Mouse (Mus musculus) 416B (cell line): ENCODE results near the gene Smad3.

Source experiments
- DNase-seq: peaks from one replicate; pipeline ENCODE4 v3.0.0; 2011; ENCODE audit warnings: low read depth

Gene Smad3

DNA sequence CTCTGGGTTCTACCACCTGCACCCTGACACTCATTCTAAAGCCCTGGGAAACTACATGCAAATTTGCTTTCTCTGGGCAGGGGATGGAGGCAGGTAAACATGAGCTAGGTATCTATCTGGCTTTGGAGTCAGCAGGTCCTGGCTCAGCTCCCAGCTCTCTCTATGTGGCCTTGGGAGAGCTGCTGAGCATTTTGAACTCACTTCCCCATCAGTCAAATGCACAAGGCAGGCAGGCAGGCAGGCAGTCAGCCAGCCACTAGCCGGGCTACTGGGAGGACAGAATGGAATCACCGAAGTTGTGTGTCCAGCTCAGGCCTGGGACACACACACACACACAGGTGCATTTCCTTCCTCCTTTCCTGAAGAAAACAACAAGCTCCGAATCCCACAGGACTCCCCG lies 58.6 kb downstream of the Smad3 start:
- no peak for DNase-seq

DNA sequence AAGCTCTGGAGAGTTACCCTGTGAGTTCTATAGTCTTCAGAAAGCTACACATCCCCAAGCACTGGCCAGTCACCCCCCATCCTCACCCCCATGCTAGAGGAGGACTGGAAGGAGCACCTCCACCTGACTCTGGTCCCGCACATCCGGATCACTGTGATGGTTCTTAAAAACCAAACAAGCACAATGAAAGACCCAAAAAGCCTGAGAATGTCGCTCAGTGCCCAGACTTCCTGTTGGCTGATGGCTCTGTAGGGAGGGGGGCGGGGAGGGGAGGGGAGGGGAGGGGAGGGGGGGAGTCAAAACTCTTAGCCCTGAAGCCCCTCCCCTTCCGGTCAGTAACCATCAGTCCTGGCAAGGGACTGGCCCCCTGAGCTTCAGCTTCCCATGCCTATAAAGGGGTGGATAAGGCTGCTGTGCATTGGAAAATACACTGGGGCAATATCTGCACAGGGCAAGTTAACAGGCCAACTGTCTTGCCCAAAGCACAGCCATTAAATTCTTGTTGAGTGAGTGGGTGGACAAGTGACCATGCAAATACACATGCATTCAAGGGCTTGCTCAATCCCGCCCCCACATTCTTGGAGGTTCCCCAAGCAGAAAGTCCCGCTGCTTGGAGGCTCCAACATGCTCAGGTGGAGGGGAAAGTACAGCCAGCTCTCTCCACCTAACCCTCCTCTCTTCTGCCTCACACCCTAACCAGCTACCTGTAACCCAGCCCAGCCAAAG lies 59.3 kb downstream of the Smad3 start:
- no peak for DNase-seq

DNA sequence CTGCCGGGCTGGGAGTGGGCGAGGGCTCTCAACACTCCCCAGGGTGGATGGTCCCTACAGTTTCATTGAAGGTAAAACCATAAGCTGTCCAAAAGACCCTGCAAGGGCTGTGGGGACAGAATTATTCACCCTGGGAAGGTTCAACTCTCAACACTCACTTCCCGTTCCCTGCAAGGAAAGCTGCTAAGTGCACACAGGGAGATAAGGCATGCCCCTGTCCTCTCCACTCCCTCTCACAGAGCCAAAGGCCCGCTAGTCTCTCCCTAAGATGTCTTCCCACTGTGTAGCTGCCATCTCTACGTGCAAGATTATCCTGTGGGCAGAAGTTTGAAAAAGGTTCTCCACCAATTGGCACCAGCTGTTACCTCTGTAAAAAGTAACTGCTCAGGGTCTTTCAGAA lies 60.2 kb downstream of the Smad3 start:
- no peak for DNase-seq

DNA sequence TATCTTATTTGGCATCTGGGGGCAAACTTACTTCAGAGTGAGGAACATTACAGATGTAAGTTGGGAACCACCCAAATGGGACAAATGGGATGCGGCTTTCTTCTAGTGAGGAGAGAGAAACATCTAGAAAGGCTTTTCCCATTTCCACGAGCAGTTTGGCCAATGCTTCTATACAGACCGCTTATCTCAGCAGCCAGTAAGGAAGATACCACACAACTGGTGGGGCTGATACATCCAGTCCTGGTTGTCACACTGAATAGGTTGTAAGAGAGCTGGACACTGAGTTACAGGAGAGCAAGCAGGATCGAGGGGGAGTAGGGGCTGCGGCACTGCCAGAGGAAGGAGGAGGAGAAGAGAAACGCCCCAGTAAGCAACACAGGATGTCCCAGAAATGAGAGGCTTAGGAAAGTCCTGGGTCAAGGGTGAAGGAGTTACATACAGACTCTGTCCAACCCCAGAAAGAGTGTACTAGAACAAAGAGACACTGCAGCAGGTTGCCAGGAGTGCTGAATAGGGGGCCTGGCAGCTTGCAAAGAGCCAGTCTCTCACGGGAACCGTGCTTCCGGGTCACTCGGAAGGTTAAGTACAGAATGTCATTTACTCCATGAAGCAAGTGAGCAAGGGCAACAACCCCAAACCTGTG lies 61.2 kb downstream of the Smad3 start:
- DNase-seq = no peak

DNA sequence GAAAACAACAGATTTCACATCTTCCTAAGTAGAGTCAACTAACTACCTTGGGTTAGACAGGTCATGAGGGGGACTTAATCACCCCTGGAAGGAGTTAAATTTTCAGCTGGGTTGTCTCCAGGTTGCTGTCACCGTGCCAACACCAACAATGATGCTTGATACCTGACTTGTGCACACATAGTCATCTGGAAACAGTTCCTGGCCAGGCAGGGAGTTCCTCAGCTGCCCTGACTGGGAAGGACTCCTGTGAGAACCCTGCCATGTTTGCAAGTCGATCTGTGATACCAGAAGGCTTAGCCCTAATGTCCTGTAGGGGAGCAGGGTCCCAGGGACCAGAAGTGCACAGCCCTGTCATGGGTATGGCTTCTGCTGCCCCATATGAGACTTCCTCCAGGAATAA lies 65.8 kb downstream of the Smad3 start:
- no peak for DNase-seq

DNA sequence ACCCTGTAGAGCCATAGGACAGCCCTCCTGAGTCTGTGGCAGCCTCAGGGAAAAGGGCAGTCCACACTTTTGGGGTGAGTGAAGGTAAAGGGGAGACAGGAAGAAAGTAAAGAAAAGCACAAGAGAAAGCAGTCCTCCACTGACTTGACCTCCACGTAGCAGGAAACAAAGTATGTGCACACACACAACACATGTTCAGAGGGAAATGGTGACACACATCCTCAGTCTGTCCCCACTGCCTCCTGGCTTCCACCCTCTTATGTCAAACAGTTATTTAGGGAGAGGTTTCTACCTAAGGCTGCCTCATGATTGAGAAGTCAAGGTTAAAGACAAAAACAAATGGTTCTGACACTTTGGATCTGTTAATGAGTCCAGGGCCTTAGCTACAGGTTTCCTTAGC lies 67.3 kb downstream of the Smad3 start:
- DNase-seq = peak; percentile 87

DNA sequence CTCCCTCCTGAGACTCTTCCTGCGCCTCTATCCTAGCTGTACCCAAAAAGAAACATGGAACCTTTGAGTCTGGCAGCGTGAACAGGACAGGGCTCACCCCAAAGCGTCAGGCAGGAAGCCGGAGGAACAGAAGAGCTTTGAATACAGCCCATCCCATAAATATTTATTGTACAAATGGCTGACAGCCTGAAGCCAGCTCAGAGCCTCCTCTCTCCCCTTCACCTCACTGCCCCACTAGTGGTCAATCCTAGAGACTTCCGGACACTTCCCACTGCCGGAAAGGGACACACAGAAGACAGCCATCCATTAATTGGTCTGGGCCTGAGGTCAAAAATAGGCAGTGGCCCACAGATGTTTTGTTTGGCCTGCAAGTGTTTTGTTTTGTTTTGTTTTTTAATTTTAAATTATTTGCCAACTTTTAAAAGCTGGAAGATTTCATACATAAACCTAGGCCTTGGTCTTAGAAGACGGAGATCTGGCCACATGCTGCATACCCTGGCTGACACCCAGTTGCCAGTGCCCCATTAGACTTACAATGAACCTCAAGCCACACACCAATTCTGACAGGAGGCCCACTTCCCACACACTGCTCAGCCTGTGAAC lies 70.3 kb downstream of the Smad3 start:
- no peak for DNase-seq

DNA sequence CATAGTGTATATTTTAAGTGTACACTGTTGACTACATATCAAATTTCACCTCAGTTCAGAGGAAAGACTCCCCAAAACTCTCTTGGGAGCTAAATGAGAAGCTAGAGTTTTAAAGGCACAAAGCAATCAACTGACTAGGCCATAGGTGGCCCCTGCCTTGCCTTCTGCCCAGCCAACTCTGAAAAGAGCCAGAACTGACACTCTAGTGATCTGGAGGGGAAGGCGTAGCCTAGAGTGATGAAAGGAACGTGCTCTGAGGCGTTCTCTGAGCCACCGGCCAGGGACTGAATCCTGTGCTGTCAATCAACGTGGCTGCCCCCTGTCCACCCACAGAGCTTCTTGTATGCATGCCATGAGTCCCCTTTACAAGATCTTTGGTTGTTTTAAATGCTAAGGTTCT lies 72.4 kb downstream of the Smad3 start:
- no peak for DNase-seq

DNA sequence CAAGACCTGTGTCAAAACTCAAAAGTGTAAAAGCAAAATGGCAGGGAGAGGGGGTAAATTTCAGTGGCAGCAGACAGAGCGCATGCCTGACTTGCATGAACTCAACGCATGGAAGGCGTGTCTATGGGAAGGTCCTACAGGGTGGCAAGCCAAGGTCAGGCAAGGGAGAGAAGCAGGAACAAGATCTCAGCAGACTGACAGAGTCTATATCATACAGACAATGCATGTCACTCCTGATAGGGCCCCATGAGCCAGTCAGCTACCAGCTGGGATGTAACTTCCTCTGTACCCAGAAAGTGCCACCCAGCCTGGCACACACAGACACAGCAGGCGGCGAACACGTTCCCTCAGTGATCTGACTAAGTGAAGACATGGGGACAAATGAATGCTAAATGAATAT lies 73.5 kb downstream of the Smad3 start:
- no peak for DNase-seq

DNA sequence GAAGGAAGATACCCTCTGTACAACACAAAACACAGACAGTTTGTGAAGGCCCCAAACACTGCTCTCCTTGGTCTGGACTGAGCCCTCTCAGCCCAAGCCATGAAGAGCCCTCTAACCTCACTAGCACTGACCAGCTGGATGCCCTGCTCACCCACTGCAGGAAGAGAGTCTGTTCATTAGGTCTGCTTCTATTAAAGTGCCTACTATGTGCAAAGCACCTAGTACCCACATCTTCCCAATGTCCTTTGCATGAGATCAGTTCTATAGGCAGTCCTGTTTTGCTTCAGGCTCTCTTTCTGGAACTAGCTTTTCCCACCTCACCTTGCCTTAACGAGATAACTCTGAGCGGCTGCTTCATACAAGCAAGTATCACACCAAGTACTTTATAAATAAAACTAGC lies 74.9 kb downstream of the Smad3 start:
- DNase-seq = no peak

DNA sequence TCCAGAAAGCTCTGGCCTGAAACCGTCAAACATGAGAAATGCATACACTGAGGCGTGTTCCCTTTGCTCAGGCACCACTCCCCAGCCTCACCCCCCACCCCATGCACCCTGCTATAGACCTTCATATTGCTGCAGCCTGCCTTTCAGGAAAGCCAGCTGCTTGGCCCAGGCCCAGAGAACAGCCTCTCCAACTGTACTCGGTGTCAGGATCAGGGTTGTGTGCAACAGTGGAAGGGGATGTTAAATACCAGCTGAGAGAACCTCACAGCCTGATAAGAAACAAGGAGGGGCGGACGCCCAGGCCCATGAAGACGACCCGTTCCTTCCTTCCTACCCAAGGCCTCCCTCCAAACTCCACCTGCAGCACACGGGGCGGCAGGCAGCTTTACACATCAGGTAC lies 75.5 kb downstream of the Smad3 start:
- DNase-seq = peak; percentile 49

DNA sequence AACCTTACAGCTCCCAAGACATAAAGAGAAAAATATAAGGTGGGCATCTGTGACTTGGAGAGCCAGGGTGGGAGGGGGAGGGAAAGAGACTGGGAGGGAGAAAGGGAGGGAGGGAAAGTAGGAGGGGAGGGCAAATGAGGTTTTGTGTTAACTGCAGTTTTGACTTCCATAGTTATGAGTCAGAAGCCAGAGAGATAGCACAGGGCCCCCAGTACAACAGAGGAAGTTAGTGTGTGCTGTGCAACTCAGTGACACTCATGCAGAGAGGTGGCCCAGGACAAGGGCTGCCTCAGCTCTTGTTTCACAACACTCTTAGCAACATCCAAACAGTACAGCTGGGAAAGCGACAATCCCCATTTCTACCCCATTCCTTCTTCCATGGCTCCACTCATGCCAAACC lies 79.7 kb downstream of the Smad3 start:
- peak; percentile 92 for DNase-seq

DNA sequence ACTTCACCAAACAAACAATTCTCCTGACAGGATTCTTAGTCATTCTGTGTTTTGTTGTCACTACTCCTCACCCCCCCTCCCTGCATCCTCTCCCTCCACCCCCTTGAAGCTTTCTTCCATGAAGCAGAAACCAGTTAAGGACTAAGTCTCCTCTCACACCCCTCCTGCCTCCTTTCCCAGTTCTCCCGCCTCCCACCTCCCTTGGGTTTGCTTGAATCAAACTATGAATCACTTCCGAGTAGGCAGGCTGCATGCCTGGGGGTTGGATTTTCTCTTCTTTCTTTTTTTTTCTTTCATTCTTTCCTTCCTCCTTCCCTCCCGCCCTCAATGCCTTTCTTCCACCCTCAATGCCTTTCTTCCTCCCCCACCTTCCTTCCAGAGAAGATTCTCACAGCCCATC lies 80.2 kb downstream of the Smad3 start:
- peak; percentile 68 for DNase-seq

DNA sequence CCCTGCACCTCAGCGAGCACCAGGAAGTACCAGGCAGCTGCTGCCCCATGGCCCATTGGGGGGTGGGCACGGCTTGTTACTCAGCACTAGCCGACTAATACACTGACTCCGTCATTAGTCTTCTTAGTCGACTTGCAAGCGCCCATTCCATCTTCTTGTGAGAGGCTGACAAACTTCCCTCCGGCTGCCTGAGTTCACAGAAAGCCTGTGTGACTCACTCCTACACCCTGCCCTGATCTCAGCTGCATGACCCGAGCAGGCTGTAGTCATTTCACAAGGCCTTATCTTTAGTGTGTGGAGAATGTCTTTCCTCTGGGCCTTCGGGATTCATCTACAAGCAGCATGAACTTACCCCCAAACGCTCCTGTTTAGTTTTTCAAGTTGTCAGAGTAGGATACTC lies 83.2 kb downstream of the Smad3 start:
- peak; percentile 88 for DNase-seq

DNA sequence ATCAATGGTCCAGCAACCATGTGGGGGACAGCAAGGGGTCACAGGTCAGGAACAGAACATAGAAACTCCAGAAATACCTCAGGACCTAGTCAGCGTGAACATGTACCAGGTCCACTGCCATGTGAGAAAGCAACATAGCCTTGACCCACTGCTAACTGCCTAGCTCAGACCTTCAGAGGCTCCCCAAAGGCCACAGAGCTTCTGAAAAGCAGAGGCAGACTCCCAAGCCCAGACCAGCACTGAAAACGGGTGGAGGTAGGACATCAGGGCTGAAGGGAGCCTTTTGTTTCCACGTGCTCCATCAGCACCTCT lies 84.3 kb downstream of the Smad3 start:
- DNase-seq = no peak

DNA sequence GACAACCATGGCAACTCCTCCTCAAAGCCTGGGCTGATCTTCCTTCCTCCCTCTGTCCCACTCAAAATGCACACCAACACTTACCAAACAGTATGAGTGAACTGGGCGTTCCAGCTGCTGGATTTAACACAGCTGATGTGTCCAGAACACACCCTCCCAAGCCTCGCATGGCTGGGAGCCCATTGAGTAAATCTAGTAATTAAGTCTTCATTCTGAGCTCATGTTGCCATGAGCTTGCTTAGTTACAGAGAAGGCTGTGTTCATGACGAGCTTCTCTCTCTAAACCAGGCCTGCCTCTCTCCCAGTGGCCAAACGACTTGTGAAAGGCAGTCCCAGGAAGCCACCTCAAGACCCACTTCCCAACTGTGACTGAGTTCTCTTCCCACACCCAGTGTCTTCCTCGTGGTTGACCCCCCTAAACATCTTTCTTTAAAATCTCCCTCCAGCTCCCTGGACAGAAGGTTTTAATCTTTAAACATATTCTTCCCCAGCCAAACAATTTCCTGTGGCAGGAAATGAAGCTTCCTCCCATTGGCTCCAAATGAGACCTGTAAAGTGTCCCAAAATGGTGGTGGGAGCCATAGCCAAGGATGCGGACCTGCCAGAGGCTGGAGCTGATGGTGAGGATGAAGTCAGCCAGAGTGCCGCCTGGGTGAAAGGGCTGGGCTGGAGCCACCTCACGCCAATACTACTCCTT lies 84.8 kb downstream of the Smad3 start:
- DNase-seq = peak; percentile 62

DNA sequence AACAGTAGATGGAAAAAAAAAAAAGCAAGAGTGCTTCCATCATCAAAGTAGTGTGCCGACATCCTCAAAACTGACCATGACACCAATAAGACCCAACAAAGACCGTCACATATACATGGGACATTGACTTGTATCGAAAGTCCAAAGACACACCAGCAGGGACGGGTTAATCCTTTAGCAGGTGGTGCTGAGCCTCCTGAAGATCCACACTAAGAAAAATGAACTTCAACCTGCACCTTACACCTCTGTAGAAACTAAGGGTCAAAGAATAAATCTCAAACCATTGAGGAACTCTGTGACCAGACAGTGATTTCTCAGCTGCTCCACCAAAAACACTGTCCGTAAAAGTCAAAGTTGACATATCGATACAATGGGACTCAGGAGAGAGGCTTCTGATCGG lies 88.0 kb downstream of the Smad3 start:
- no peak for DNase-seq

DNA sequence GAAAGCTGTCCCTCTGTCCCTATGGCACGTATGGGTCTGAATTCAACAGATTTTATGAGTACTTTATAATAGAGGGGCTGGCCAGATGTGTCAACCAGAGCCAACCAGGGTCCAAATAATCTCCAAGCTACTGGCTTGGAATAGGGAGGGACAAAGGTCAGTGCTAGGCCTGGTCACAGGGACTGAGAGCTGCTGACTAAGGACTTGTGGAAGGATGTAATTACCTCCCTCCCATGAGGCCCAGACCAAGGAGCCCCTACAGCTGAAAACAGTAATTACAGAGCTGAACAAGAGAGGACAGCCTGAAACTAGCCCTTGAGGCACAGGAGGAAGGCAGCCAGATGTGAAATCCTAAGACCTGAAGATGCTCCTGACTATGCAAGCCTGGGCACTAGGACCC lies 89.2 kb downstream of the Smad3 start:
- no peak for DNase-seq

DNA sequence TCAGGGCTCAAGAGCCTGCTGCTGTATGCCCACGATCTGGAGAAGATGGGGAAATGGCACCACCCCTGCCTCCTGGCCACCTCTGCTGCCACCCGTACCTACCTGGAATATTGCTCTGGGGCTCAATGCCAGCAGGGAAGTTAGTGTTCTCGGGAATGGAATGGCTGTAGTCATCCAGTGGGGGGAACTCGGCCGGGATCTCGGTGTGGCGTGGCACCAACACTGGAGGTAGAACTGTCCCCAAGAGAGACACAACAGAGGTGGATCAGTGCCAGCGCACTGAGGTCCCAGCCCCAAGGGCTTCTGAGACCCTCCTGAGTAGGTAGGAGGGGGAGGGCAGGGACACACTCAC lies 90.4 kb downstream of the Smad3 start:
- DNase-seq = no peak

DNA sequence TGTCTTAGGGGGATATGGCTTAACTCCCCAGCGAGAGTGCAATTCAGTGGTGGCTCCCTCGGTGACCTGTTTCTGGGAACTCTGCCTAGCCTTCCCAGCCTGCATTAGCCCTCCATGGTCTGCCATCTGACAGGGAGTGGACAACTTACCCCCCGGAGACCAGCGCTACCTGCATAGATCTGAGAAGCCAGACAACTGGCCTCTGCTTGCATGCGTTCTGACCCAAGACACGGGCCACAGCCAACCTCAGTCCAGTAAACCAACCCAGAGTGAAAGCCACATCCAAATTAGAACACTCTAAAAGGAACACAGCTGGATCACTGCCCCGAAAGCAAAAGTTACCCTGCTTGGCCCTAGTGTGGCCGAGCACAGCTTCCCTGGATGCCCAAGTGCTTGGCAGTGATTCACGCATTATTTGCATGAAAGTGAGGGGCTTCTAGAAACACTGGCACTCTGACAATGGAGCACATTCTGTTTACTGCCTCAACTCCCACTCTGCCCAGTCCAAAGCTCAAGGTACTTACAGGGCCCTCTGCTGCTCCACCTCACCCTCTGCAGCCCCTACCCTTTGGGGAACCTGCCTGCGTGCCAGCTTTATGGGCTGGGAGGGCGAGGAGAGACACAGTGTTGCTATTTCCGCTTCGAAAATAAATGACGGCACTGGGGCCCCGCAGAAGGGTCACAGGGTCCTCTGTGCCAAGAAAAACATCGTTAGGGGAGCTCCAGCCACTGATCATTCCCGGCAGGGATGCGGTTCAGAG lies 91.0 kb downstream of the Smad3 start:
- no peak for DNase-seq

DNA sequence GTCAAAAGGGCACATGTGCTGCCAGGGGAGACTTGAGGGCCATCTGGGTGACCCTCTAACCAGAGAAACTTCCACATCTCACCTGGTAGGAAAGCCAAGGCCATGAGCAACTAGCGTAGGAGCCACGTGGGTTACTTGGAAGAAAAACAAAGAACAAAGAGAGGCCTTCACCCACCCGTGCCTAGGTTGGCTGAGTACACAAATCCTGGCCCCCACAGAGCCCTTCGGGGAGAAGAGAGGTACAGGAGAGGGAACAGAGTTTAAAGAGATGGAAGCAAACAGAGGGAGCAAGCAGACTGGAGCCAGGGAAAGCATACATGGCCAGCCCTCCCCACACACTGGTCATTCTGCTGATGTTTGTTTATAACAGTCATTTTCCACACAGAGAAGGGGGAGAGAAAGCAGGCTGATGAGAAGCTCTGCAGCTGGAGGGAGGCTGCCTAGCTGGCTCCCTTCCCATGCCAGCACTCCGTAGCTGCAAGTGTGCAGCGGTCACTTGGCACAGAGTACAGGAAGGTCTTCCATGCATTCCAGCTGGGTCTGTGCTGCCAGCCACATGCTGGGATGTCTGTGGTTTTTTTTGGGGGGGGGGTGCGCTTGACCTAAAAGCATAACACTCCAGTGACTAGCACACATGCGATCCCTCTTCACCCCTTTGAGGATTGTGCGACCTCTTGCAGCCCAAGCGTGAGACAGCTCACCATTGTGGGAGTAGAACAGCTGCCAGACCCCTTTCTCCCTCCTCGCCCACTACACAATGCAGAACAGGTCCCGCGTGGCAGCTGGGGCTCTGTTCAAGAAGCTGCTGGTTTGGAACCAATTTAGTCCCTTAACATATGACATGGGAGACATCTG lies 92.8 kb downstream of the Smad3 start:
- DNase-seq = no peak

DNA sequence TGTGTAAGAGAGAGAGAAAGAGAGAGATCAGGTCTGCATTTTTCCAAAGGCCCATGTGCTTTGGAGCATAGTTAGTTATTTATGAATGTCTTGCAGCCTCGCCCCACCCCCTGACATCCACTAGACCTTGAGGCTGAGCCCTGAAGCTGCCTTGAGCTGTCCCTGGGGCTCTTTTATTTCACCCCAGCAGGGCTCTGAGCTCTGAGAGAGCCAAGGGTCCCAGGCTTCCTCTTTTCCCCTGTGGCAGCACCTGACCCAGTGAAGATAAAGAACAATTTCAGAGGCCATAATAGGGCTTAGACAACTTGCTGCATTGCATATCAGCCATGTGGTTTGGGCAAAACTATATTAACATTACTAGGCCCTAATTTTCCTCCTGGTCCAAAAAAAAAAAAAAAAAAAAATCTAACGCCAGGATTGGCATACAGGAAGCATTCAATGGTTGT lies 93.5 kb downstream of the Smad3 start:
- DNase-seq = peak; percentile 30
